Mouse (Mus musculus) neural tube, embryonic 11.5 days (tissue): ENCODE measurements around the gene Pcgf2. TPM values are rescaled to one million over a fixed set of nuclear protein-coding genes. Genes with fewer than 3 reads are reported as not detected.
"Not testable (repeated sequence)": the region's sequence is repeated elsewhere in the genome, so short reads cannot be mapped to it uniquely, and the experiment has no call there.

Experiments
- ATAC-seq: fragments of 200-750 bp; cut with Nextera tagmentation; 2 replicates; pipeline ENCODE4 v1.8.0; 2017; ENCODE audit warnings: moderate number of reproducible peaks, mild to moderate bottlenecking, moderate TSS enrichment, moderate library complexity; ENCODE audit not compliant: insufficient read depth, low FRiP score, low TSS enrichment
- DNase-seq: peaks from one replicate; pipeline ENCODE4 v3.0.0-alpha.2; 2015; ENCODE audit warnings: low spot score
- H3K27ac ChIP-seq: fragments of 300-500 bp; sonication (generic); 2 replicates; pipeline ENCODE4 v1.5.1; 2014; ENCODE audit warnings: low read depth, mild to moderate bottlenecking, low read length
- H3K27me3 ChIP-seq: fragments of 300-500 bp; sonication (generic); 2 replicates; pipeline ENCODE4 v1.6.1; 2014; ENCODE audit warnings: mild to moderate bottlenecking, low read length, mixed read lengths; ENCODE audit not compliant: control insufficient read depth, insufficient read depth
- H3K36me3 ChIP-seq: fragments of 300-500 bp; sonication (generic); 2 replicates; pipeline ENCODE4 v1.6.1; 2014; ENCODE audit warnings: mild to moderate bottlenecking, low read length, moderate library complexity, mixed read lengths; ENCODE audit not compliant: control insufficient read depth, insufficient read depth
- H3K4me1 ChIP-seq: fragments of 300-500 bp; sonication (generic); 2 replicates; pipeline ENCODE4 v1.6.1; 2014; ENCODE audit warnings: low read length, mixed read lengths; ENCODE audit not compliant: control insufficient read depth, insufficient read depth
- H3K4me2 ChIP-seq: fragments of 300-500 bp; sonication (generic); 2 replicates; pipeline ENCODE4 v1.6.1; 2014; ENCODE audit warnings: low read depth, mild to moderate bottlenecking, moderate library complexity
- H3K4me3 ChIP-seq: fragments of 300-500 bp; sonication (generic); 2 replicates; pipeline ENCODE4 v1.5.1; 2014; ENCODE audit warnings: low read depth, low read length
- H3K9ac ChIP-seq: fragments of 300-500 bp; sonication (generic); 2 replicates; pipeline ENCODE4 v1.6.1; 2014; ENCODE audit warnings: mild to moderate bottlenecking, low read length
- H3K9me3 ChIP-seq: fragments of 300-500 bp; sonication (generic); 2 replicates; pipeline ENCODE4 v1.6.1; 2016; ENCODE audit warnings: low read length; ENCODE audit not compliant: control insufficient read depth
- WGBS: fragments of 180-500 bp; shearing (Covaris S2); extraction: QIAGEN DNeasy Blood & Tissue Kit; methylation state at CpG from one replicate; pipeline ENCODE4 v1.1.7; 2014; 5-methylcytosine and 5-hydroxymethylcytosine counted together
- polyA plus RNA-seq: library from polyadenylated mRNA; unstranded; fragments of >200 nt; fragmentation: Nextera tagmentation; extraction: Ambion mirVana; gene quantifications from 2 replicates; pipeline ENCODE4 v1.2.1, GENCODE M21; 2014

The Pcgf2 gene
- polyA plus RNA-seq, 1 experiment from 2014 or later, result 17.8 TPM

DNA sequence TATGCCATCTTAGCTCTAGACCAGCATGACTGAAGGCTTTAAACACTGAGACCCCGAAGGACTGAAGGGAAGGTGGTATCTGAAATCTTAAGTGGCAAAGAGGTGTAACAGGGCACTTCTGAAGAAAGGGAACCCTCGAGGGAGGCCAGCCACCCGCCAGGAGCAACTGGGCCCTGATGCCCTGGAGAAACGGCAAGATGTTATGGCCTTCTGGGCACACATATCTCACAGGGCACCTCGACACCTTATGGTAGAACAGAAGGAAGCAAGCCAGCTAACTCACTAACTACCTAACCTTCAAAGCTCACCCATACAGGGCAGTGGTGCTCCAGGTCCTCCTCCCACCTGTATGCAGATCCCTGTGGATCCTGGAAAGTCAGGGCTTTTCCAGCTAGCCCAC, 41.9 kb upstream of the Pcgf2 start:
- Histone ChIP-seq H3K4me2 (no peak overlapping the region), H3K36me3 (peaks cover 3% of the 10 kb centered on the region; the same call in 1 of the 2 replicates), H3K27ac (no peak overlapping the region), H3K4me3 (no peak overlapping the region), H3K4me1 (peaks cover 11% of the 10 kb centered on the region; the same call in 1 of the 2 replicates), H3K9me3 (no peaks in the 10 kb centered on the region), H3K9ac (no peak overlapping the region), H3K27me3 (no peaks in the 10 kb centered on the region)
- DNase-seq, result no peak
- WGBS, result 92% methylated on average over 5 of the region's 5 CpGs
- no peak for ATAC-seq

GRCm38 (mm10) chr11:97740190-97740589, 39.9 kb upstream of the Pcgf2 start:
- Histone ChIP-seq H3K9me3 (no peaks in the 10 kb centered on the region), H3K4me3 (no peak overlapping the region), H3K27me3 (no peaks in the 10 kb centered on the region), H3K36me3 (no peaks in the 10 kb centered on the region), H3K4me1 (peaks cover 11% of the 10 kb centered on the region; the same call in 1 of the 2 replicates), H3K9ac (no peak overlapping the region), H3K27ac (no peak overlapping the region), H3K4me2 (no peak overlapping the region)
- ATAC-seq (no peak), DNase-seq (no peak)
- 65% methylated on average over 7 of the region's 7 CpGs for WGBS

DNA sequence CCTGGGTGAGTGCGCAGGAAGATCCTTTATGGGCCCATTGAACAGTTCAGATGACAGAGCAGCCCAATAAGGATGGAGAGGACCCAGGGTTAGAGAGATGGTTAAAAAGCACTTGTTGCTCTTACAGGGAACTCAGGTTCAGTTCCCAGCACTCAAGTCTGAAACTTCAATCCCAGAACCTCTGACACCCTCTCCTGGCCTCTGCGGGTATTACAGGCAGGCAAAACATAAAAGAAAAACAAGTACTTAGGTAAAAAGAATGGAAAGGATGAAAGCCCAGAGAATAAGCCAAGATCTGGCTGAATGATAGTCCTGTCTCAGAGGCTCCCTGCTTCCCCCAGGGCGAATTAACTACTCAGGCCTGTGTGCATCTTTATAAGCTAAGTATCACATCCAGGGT, 38.9 kb upstream of the Pcgf2 start:
- Histone ChIP-seq H3K9me3 (no peaks in the 10 kb centered on the region), H3K4me2 (no peak overlapping the region), H3K36me3 (no peaks in the 10 kb centered on the region), H3K27ac (no peak overlapping the region), H3K4me3 (no peak overlapping the region), H3K27me3 (no peaks in the 10 kb centered on the region), H3K9ac (no peak overlapping the region), H3K4me1 (peaks cover 11% of the 10 kb centered on the region; the same call in 1 of the 2 replicates)
- 88% methylated on average over 3 of the region's 3 CpGs for WGBS
- DNase-seq, result no peak
- no peak for ATAC-seq

DNA sequence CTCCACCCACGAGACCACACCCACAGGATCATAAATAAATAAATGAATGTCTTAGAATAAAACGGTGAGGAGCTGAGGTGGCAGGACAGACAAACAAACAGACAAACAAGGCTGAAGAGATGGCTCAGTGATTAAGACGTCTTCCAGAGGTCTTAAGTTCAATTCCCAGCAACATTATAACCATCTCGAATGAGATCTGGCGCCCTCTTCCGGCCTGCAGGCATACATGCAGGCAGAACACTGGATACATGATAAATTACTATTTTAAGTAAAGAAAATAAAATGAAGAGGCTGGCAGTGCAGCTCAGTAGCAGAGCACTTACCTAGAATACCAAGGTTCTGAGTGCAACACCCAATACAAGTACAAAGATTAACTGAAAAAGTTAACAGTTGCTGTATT, 38.4 kb upstream of the Pcgf2 start:
- H3K27ac ChIP-seq, result no peak overlapping the region
- H3K36me3 ChIP-seq, result no peaks in the 10 kb centered on the region
- H3K4me1 ChIP-seq, result peaks cover 11% of the 10 kb centered on the region; the same call in 1 of the 2 replicates
- DNase-seq, result no peak
- no peak for ATAC-seq
- H3K4me2 ChIP-seq, result no peak overlapping the region
- no peaks in the 10 kb centered on the region for H3K27me3 ChIP-seq
- no peaks in the 10 kb centered on the region for H3K9me3 ChIP-seq
- H3K4me3 ChIP-seq, result no peak overlapping the region
- H3K9ac ChIP-seq, result no peak overlapping the region
- 68% methylated on average over 6 of the region's 6 CpGs for WGBS

DNA sequence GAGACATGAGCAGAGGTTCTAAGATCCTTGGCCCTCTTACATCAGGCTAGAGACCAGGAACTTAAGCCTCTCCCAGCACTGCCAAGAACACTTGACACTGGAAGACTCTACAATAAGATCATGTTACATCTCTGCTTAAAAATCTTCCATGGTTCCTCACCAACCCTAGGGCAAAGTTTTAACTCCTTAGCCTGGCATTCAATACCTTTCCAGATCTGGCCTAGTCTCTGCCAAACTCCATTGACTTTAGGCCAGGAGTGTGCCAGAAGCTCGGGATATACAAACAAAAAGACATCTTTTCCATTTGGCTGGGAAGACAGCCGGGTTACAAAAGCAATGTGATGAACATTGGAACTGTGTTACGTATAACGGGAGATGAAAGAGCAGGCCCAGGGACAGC, 37.3 kb upstream of the Pcgf2 start:
- Histone ChIP-seq H3K4me1 (0 out of 2 replicates have a peak, but pooled peaks cover under 1% of the 10 kb centered on the region), H3K4me2 (no peak overlapping the region), H3K36me3 (no peaks in the 10 kb centered on the region), H3K27ac (no peak overlapping the region), H3K27me3 (no peaks in the 10 kb centered on the region), H3K9me3 (no peaks in the 10 kb centered on the region), H3K9ac (no peak overlapping the region), H3K4me3 (no peak overlapping the region)
- 82% methylated on average over 4 of the region's 4 CpGs for WGBS
- DNase-seq (no peak), ATAC-seq (no peak)

DNA sequence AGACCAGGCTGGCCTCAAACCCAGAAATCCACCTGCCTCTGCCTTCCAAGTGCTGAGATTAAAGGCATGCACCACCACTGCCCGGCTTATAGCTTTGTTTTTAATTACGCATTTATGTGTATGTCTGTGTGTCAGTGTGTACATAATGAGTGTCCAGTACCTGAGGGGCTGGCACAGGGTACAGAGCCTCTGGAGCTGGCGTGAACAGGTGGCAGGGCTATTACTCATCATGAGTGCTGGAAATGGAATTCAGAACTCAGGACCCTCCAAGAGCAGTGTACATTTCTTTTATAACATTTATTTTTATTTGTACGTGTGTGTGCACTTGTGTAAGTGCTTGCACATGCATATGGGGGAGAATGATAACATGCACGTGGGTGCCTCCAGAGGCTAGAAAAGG, 36.3 kb upstream of the Pcgf2 start:
- no peaks in the 10 kb centered on the region for H3K4me1 ChIP-seq
- DNase-seq (no peak), ATAC-seq (no peak)
- H3K4me3 ChIP-seq, result no peak overlapping the region
- 91% methylated on average over 5 of the region's 5 CpGs for WGBS
- H3K27me3 ChIP-seq, result no peaks in the 10 kb centered on the region
- H3K36me3 ChIP-seq, result no peaks in the 10 kb centered on the region
- H3K4me2 ChIP-seq, result no peak overlapping the region
- no peak overlapping the region for H3K9ac ChIP-seq
- H3K9me3 ChIP-seq, result no peaks in the 10 kb centered on the region
- no peak overlapping the region for H3K27ac ChIP-seq

- DNase-seq, H3K4me3 ChIP-seq, H3K36me3 ChIP-seq, H3K9ac ChIP-seq, H3K4me2 ChIP-seq, H3K27ac ChIP-seq, H3K4me1 ChIP-seq, H3K27me3 ChIP-seq, ATAC-seq, H3K9me3 ChIP-seq: not testable (repeated sequence)
- 86% methylated on average over 5 of the region's 5 CpGs for WGBS
Observed at GRCm38 (mm10) chr11:97734810-97735209, 34.5 kb upstream of the Pcgf2 start.

GRCm38 (mm10) chr11:97733689-97734088, 33.4 kb upstream of the Pcgf2 start:
- H3K27ac ChIP-seq, result no peak overlapping the region
- no peaks in the 10 kb centered on the region for H3K27me3 ChIP-seq
- no peaks in the 10 kb centered on the region for H3K9me3 ChIP-seq
- no peak overlapping the region for H3K4me3 ChIP-seq
- 49% methylated on average over 10 of the region's 10 CpGs for WGBS
- ATAC-seq, result no peak
- no peaks in the 10 kb centered on the region for H3K36me3 ChIP-seq
- H3K4me1 ChIP-seq, result no peaks in the 10 kb centered on the region
- H3K4me2 ChIP-seq, result no peak overlapping the region
- peak; percentile 29 for DNase-seq
- no peak overlapping the region for H3K9ac ChIP-seq

DNA sequence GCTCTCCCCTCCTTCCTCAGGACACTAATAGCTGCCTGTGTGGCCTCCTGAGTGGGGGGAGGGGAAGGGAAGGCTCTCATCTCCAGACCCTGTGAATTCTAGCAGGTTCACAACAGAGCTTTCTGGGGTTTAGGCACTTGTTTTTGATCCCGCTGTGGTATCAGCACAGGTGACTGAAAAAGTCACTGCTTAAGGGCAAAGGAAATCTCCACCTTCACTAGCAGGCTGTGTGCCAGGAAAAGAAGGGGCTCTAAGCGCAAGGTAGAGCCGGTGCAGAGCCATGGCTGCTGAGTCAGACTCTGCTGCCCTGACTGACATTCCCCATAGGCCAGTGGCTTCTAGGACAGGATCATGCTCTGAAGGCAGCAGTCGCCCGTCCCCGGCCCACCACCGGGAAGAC, 28.4 kb upstream of the Pcgf2 start:
- H3K4me1 ChIP-seq, result no peaks in the 10 kb centered on the region; the same call in 1 of the 2 replicates
- H3K4me3 ChIP-seq, result no peak overlapping the region
- no peak overlapping the region for H3K27ac ChIP-seq
- no peak overlapping the region for H3K4me2 ChIP-seq
- DNase-seq, result no peak
- ATAC-seq, result no peak
- H3K27me3 ChIP-seq, result no peaks in the 10 kb centered on the region
- no peak overlapping the region for H3K9ac ChIP-seq
- H3K9me3 ChIP-seq, result no peaks in the 10 kb centered on the region
- WGBS, result 80% methylated on average over 7 of the region's 7 CpGs
- H3K36me3 ChIP-seq, result peaks cover 12% of the 10 kb centered on the region
